Mouse (Mus musculus): ENCODE results near the gene Sorl1. TPM values are rescaled to one million over a fixed set of nuclear protein-coding genes. Genes with fewer than 3 reads are reported as not detected.
A peak's percentile ranks its signal among the peaks of the same experiment; 100 is the strongest.

The Sorl1 gene
- polyA plus RNA-seq, 2 experiments, result 1.1 to 1.4 TPM

GRCm38 (mm10) chr9:41958282-41958681, 165.8 kb downstream of the Sorl1 start:
- TF ChIP-seq EP300 (IDR thresholded peaks at IDR 0.05; ENCODE audit: low read depth) (no peak), CTCF (IDR thresholded peaks at IDR 0.05; ENCODE audit: low read depth) (no peak)
- H3K9me3 ChIP-seq (ENCODE audit: control insufficient read depth, low read length), result no peaks in the 10 kb centered on the region
- DNase-seq (ENCODE audit: low read depth in 3 of 3, low spot score in 3 of 3), result no peak
- H3K27me3 ChIP-seq (ENCODE audit: control insufficient read depth, insufficient read depth, low read length), result no peaks in the 10 kb centered on the region
- no peak overlapping the region for H3K27ac ChIP-seq
- no peak overlapping the region for H3K4me3 ChIP-seq (ENCODE audit: insufficient read depth in 1 of 2, low read depth in 2 of 2, low read length in 2 of 2)
- no peak for ATAC-seq (ENCODE audit: insufficient read depth)
- WGBS (ENCODE audit: insufficient replicate concordance), result 66% methylated on average over 9 of the region's 9 CpGs
- H3K9ac ChIP-seq (replicated peaks), result no peak overlapping the region
- no peaks in the 10 kb centered on the region for H3K4me1 ChIP-seq (replicated peaks; ENCODE audit: control insufficient read depth in 2 of 2, insufficient read depth in 2 of 2, low read length in 1 of 2)
- H3K36me3 ChIP-seq (replicated peaks; ENCODE audit: control insufficient read depth, insufficient read depth, low read depth), result no peaks in the 10 kb centered on the region
- no peak overlapping the region for H3K4me2 ChIP-seq (ENCODE audit: low read depth)

- no peaks in the 10 kb centered on the region for H3K36me3 ChIP-seq (replicated peaks; ENCODE audit: control insufficient read depth, insufficient read depth, low read depth)
- H3K4me3 ChIP-seq (ENCODE audit: insufficient read depth in 1 of 2, low read depth in 2 of 2, low read length in 2 of 2), result no peak overlapping the region
- no peak overlapping the region for H3K27ac ChIP-seq
- no peak for ATAC-seq (ENCODE audit: insufficient read depth)
- no peak for DNase-seq (ENCODE audit: low read depth in 3 of 3, low spot score in 3 of 3)
- H3K9ac ChIP-seq (replicated peaks), result no peak overlapping the region
- 6% methylated on average over 8 of the region's 8 CpGs for WGBS (ENCODE audit: insufficient replicate concordance)
- no peak overlapping the region for H3K4me2 ChIP-seq (ENCODE audit: low read depth)
- H3K9me3 ChIP-seq (ENCODE audit: control insufficient read depth, low read length), result no peaks in the 10 kb centered on the region
- H3K27me3 ChIP-seq (ENCODE audit: control insufficient read depth, insufficient read depth, low read length), result no peaks in the 10 kb centered on the region
- peaks cover 0 to 3% of the 10 kb centered on the region in 2 experiments; a peak in 2 of 4 replicates for H3K4me1 ChIP-seq (replicated peaks; ENCODE audit: control insufficient read depth in 2 of 2, insufficient read depth in 2 of 2, low read length in 1 of 2)
- TF ChIP-seq EP300 (IDR thresholded peaks at IDR 0.05; ENCODE audit: low read depth) (no peak), CTCF (IDR thresholded peaks at IDR 0.05; ENCODE audit: low read depth) (peak; percentile 13; the same call in 1 of the 2 replicates)
Observed at GRCm38 (mm10) chr9:41953486-41953885, 170.6 kb downstream of the Sorl1 start.

- DNase-seq (ENCODE audit: low read depth in 3 of 3, low spot score in 3 of 3) (no peak), ATAC-seq (ENCODE audit: insufficient read depth) (no peak)
- TF ChIP-seq CTCF (IDR thresholded peaks at IDR 0.05; ENCODE audit: low read depth) (no peak), EP300 (IDR thresholded peaks at IDR 0.05; ENCODE audit: low read depth) (no peak)
- H3K4me1 ChIP-seq (replicated peaks; ENCODE audit: control insufficient read depth in 2 of 2, insufficient read depth in 2 of 2, low read length in 1 of 2), result peaks cover 0 to 3% of the 10 kb centered on the region in 2 experiments; a peak in 2 of 4 replicates
- 44% methylated on average over 7 of the region's 7 CpGs for WGBS (ENCODE audit: insufficient replicate concordance)
- H3K27me3 ChIP-seq (ENCODE audit: control insufficient read depth, insufficient read depth, low read length), result no peaks in the 10 kb centered on the region
- no peak overlapping the region for H3K4me2 ChIP-seq (ENCODE audit: low read depth)
- H3K9me3 ChIP-seq (ENCODE audit: control insufficient read depth, low read length), result no peaks in the 10 kb centered on the region
- H3K4me3 ChIP-seq (ENCODE audit: insufficient read depth in 1 of 2, low read depth in 2 of 2, low read length in 2 of 2), result no peak overlapping the region
- no peak overlapping the region for H3K9ac ChIP-seq (replicated peaks)
- no peak overlapping the region for H3K27ac ChIP-seq
- H3K36me3 ChIP-seq (replicated peaks; ENCODE audit: control insufficient read depth, insufficient read depth, low read depth), result no peaks in the 10 kb centered on the region
Observed at GRCm38 (mm10) chr9:41952650-41953204, 171.4 kb downstream of the Sorl1 start.

GRCm38 (mm10) chr9:41951472-41952129, 172.5 kb downstream of the Sorl1 start:
- Histone ChIP-seq H3K27me3 (ENCODE audit: control insufficient read depth, insufficient read depth, low read length) (no peaks in the 10 kb centered on the region), H3K4me1 (replicated peaks; ENCODE audit: control insufficient read depth in 2 of 2, insufficient read depth in 2 of 2, low read length in 1 of 2) (peaks cover 0 to 3% of the 10 kb centered on the region in 2 experiments; a peak in 2 of 4 replicates), H3K9me3 (ENCODE audit: control insufficient read depth, low read length) (no peaks in the 10 kb centered on the region), H3K27ac (no peak overlapping the region), H3K4me3 (ENCODE audit: insufficient read depth in 1 of 2, low read depth in 2 of 2, low read length in 2 of 2) (no peak overlapping the region; a peak in 2 of 4 replicates), H3K36me3 (replicated peaks; ENCODE audit: control insufficient read depth, insufficient read depth, low read depth) (no peaks in the 10 kb centered on the region), H3K4me2 (ENCODE audit: low read depth) (peak overlapping the region; percentile 60), H3K9ac (replicated peaks) (no peak overlapping the region)
- DNase-seq (ENCODE audit: low read depth in 3 of 3, low spot score in 3 of 3), result no peak
- TF ChIP-seq CTCF (IDR thresholded peaks at IDR 0.05; ENCODE audit: low read depth) (no peak), EP300 (IDR thresholded peaks at IDR 0.05; ENCODE audit: low read depth) (no peak)
- WGBS (ENCODE audit: insufficient replicate concordance), result 15% methylated on average over 16 of the region's 16 CpGs
- ATAC-seq (ENCODE audit: insufficient read depth), result no peak

DNA sequence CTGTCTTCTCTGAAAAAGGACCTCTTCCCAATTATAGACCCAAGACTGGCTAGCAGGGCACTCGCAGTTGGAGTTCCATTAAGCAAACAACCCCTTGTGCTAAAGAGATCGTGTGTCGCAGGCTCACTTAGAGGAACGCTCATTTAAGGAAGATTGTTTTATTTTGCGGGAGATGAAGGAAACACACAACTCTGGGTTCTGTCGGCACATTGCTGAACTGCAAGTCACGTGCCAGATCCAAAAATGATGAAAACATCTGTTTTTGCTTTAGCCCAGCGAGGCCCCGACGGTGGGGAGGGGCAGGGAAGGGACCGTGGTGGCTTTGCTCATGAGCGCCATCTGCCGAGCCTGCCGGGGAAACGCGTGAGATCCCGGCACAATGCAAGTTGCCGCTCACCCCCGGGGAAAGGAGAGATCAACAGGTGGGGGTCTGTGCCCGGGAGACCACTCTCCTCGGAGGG, 173.1 kb downstream of the Sorl1 start:
- H3K9ac ChIP-seq (replicated peaks), result no peak overlapping the region; the same call in 1 of the 2 replicates
- H3K4me2 ChIP-seq (ENCODE audit: low read depth), result peak overlapping the region; percentile 60
- H3K36me3 ChIP-seq (replicated peaks; ENCODE audit: control insufficient read depth, insufficient read depth, low read depth), result no peaks in the 10 kb centered on the region
- under 1% methylated on average over 21 of the region's 21 CpGs for WGBS (ENCODE audit: insufficient replicate concordance)
- no peak for DNase-seq (ENCODE audit: low read depth in 3 of 3, low spot score in 3 of 3)
- H3K27ac ChIP-seq, result no peak overlapping the region
- H3K9me3 ChIP-seq (ENCODE audit: control insufficient read depth, low read length), result no peaks in the 10 kb centered on the region
- peaks cover 0 to 3% of the 10 kb centered on the region in 2 experiments; a peak in 2 of 4 replicates for H3K4me1 ChIP-seq (replicated peaks; ENCODE audit: control insufficient read depth in 2 of 2, insufficient read depth in 2 of 2, low read length in 1 of 2)
- TF ChIP-seq CTCF (IDR thresholded peaks at IDR 0.05; ENCODE audit: low read depth) (peak; percentile 83), EP300 (IDR thresholded peaks at IDR 0.05; ENCODE audit: low read depth) (no peak)
- H3K4me3 ChIP-seq (ENCODE audit: insufficient read depth in 1 of 2, low read depth in 2 of 2, low read length in 2 of 2), result peak overlapping the region; percentile 30 to 55
- H3K27me3 ChIP-seq (ENCODE audit: control insufficient read depth, insufficient read depth, low read length), result no peaks in the 10 kb centered on the region
- no peak for ATAC-seq (ENCODE audit: insufficient read depth)
